Mouse (Mus musculus) layer of hippocampus, adult 18-20 months (tissue): ENCODE measurements around the gene Daam1. TPM values are rescaled to one million over a fixed set of nuclear protein-coding genes. Genes with fewer than 3 reads are reported as not detected.

Source experiments
- DNase-seq, 2 experiments: peaks; one replicate each; pipeline ENCODE4 v3.0.0; 2022; ENCODE audit warnings: low spot score in 2 of 2
- total RNA-seq, 2 experiments: library from RNA; stranded (reverse); gene quantifications; 2 replicates each; pipeline ENCODE4 v1.2.3; 2021

Gene Daam1
- total RNA-seq, 2 experiments from 2014 or later = 58.1 to 63.0 TPM

DNA sequence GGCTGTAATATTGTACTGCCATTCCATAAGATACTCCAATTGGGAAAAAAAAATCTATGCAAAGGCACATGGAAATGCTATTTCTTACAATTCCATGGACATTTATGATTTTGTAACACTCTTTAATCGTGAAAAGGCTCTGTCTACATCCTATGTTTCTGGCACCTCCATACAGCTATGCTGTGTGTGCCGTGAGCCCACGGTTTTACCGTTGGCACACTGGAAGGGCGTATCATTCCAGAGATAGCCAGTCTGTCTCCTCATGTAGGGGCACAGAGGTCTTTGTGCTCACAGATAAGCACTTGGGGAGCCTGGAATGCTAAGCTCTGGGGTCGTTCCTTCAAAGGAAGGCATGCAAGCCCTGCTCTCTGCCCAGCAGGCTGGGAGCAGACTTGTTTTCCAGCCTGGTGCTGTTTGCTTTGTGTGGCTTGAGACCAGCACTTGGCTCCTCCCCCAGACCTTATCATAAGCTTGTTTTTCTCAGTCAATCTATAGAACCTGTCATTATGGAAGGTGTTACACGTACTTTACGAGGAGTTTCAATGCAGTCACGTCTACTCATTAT, 205.3 kb downstream of the Daam1 start:
- no peak for DNase-seq

DNA sequence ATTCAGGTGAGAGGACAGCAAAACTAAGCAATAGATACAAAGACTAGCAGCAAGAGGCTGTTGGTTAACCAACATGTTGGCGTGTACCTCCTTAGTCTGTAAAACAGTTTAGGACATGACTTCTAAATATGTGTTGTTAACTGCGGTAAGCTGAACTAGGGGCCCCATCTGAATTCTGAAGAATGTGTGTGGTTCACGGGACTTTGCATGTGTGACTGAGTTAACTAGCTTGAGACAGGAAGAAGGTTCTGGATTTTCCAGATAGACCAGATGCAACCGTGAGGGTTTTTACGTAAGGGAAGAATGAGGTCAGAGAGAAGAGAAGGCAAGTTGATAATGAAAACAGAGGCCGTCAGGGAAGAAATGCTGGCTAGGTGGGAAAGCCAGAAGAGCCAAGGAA, 206.2 kb downstream of the Daam1 start:
- no peak for DNase-seq

DNA sequence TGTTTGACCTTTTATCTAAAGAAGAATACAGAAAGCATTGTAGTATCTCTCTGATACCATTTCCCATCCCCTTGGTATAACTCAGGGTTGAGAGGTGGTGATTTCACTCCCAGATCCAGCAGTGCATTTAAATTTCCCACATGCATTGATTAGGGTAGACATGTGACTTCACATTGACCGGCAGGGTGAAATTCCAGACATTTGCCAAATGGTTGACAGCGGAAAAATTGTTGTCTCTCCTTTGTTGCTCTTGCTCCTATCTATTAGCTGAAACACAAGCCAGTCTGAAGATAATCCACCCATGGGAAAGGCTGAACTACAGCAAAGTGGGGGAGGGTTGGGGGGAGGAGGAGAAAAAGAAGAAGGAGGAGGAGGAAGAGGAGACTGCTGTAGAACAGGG, 208.0 kb downstream of the Daam1 start:
- DNase-seq = no peak

DNA sequence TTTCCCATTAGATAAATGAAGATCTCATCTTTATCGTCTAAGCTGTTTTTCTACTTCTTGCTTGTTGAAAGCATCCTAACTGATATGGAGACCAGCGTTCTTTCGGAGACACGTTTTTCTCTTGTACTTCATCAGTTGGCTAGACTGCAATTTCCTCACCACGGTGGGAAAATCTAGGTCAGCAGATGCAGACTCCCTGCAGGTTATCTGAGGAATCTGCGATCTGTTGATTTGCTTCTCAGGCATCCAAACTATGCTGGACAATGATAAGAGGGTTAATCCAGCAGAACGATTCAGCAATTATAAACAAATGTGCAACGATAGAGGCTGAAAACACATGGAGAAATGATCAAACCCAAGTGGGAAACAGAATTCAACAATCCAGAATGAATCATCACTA, 208.6 kb downstream of the Daam1 start:
- DNase-seq = no peak

DNA sequence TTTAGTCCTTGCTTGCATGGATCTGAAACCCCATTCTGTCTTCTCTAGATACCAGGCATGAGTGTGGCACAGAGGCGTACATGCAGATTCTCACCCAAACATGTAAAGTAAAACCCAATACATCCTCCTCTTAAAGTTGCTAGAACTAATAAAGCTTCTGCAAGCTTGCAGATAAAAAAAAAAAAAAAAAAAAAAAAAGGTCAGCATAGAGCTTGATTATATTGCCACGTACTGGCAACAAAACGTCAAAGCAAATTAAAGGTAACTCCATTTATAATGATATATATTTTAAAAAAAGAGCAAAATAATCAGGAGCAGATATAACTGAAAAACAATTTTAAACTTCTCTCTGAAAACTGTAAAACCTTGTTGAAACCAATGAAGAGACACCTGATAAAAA, 210.4 kb downstream of the Daam1 start:
- DNase-seq = no peak

Other genes with a start within 250 kb of the Daam1 start
- 10 to 100 TPM; 11.1 to 12.8 TPM for gene Gpr135, start 240.0 kb downstream of the Daam1 start, total RNA-seq